Mouse (Mus musculus): ENCODE measurements around the gene 2310022B05Rik. TPM values are rescaled to one million over a fixed set of nuclear protein-coding genes. Genes with fewer than 3 reads are reported as not detected.

The 2310022B05Rik gene
- polyA plus RNA-seq, 1 experiment from 2014 or later: 41.6 TPM

Other genes starting within 250 kb of the 2310022B05Rik start
- 3.2 and 3.9 TPM in 2 replicates for gene Pgbd5, start 223.7 kb downstream of the 2310022B05Rik start, polyA plus RNA-seq (2014; fragmentation: Nextera tagmentation; extraction: Ambion mirVana)
- gene Cog2, start 142.6 kb downstream of the 2310022B05Rik start, polyA plus RNA-seq (2014; fragmentation: Nextera tagmentation; extraction: Ambion mirVana): 36.9 and 39.1 TPM in 2 replicates
- gene Agt, start 93.7 kb downstream of the 2310022B05Rik start, polyA plus RNA-seq (2014; fragmentation: Nextera tagmentation; extraction: Ambion mirVana): 1.8 and 2.4 TPM in 2 replicates
- gene Capn9, start 87.3 kb downstream of the 2310022B05Rik start, polyA plus RNA-seq (2014; fragmentation: Nextera tagmentation; extraction: Ambion mirVana): 0.13 TPM in 1 of 2 replicates, not detected in the other
- gene Ttc13, start 58.6 kb upstream of the 2310022B05Rik start, polyA plus RNA-seq (2014; fragmentation: Nextera tagmentation; extraction: Ambion mirVana): 45.5 and 46.9 TPM in 2 replicates
- 25.0 and 27.9 TPM in 2 replicates for gene Arv1, start 58.8 kb upstream of the 2310022B05Rik start, polyA plus RNA-seq (2014; fragmentation: Nextera tagmentation; extraction: Ambion mirVana)
- gene Fam89a, start 88.5 kb upstream of the 2310022B05Rik start, polyA plus RNA-seq (2014; fragmentation: Nextera tagmentation; extraction: Ambion mirVana): 6.1 and 6.4 TPM in 2 replicates
- gene Trim67, start 129.7 kb upstream of the 2310022B05Rik start, polyA plus RNA-seq (2014; fragmentation: Nextera tagmentation; extraction: Ambion mirVana): 0.95 and 1.1 TPM in 2 replicates
- gene Gnpat, start 199.7 kb upstream of the 2310022B05Rik start, polyA plus RNA-seq (2014; fragmentation: Nextera tagmentation; extraction: Ambion mirVana): 92.8 and 98.0 TPM in 2 replicates
- 43.7 and 44.0 TPM in 2 replicates for gene 2810004N23Rik, start 199.8 kb upstream of the 2310022B05Rik start, polyA plus RNA-seq (2014; fragmentation: Nextera tagmentation; extraction: Ambion mirVana)
- gene Exoc8, start 234.3 kb upstream of the 2310022B05Rik start, polyA plus RNA-seq (2014; fragmentation: Nextera tagmentation; extraction: Ambion mirVana): 7.8 and 8.9 TPM in 2 replicates
- 6.9 and 9.1 TPM in 2 replicates for gene Sprtn, start 234.5 kb upstream of the 2310022B05Rik start, polyA plus RNA-seq (2014; fragmentation: Nextera tagmentation; extraction: Ambion mirVana)